Mouse (Mus musculus): ENCODE data around the gene Cfap74. TPM values are rescaled to one million over a fixed set of nuclear protein-coding genes. Genes with fewer than 3 reads are reported as not detected.

Gene Cfap74
- polyA plus RNA-seq, 1 experiment from 2014 or later: 6.4 TPM

Other genes with a start within 250 kb of the Cfap74 start
- gene Ski, start 186.6 kb upstream of the Cfap74 start, polyA plus RNA-seq (2016; fragmentation: Nextera tagmentation; extraction: Ambion mirVana): 12.3 and 14.2 TPM in 2 replicates
- gene Faap20, start 159.4 kb upstream of the Cfap74 start, polyA plus RNA-seq (2016; fragmentation: Nextera tagmentation; extraction: Ambion mirVana): 96.4 and 96.9 TPM in 2 replicates
- gene Prkcz, start 47.8 kb upstream of the Cfap74 start, polyA plus RNA-seq (2016; fragmentation: Nextera tagmentation; extraction: Ambion mirVana): 26.5 and 26.7 TPM in 2 replicates
- not detected in 2 replicates for gene Gabrd, start 11.1 kb upstream of the Cfap74 start, polyA plus RNA-seq (2016; fragmentation: Nextera tagmentation; extraction: Ambion mirVana)
- not detected in 2 replicates for gene Tmem52, start 59.9 kb downstream of the Cfap74 start, polyA plus RNA-seq (2016; fragmentation: Nextera tagmentation; extraction: Ambion mirVana)
- gene Gnb1, start 82.2 kb downstream of the Cfap74 start, polyA plus RNA-seq (2016; fragmentation: Nextera tagmentation; extraction: Ambion mirVana): 667 and 781 TPM in 2 replicates
- gene Nadk, start 153.2 kb downstream of the Cfap74 start, polyA plus RNA-seq (2016; fragmentation: Nextera tagmentation; extraction: Ambion mirVana): 93.5 and 101 TPM in 2 replicates
- 12.9 and 14.1 TPM in 2 replicates for gene Slc35e2, start 192.2 kb downstream of the Cfap74 start, polyA plus RNA-seq (2016; fragmentation: Nextera tagmentation; extraction: Ambion mirVana)
- gene Cdk11b, start 215.7 kb downstream of the Cfap74 start, polyA plus RNA-seq (2016; fragmentation: Nextera tagmentation; extraction: Ambion mirVana): 91.6 and 97.7 TPM in 2 replicates
- not detected in 2 replicates for gene Gm10563, start 236.2 kb downstream of the Cfap74 start, polyA plus RNA-seq (2016; fragmentation: Nextera tagmentation; extraction: Ambion mirVana)
- gene Mmp23, start 244.2 kb downstream of the Cfap74 start, polyA plus RNA-seq (2016; fragmentation: Nextera tagmentation; extraction: Ambion mirVana): 2.2 and 2.4 TPM in 2 replicates

Measured in forebrain, embryonic 12.5 days (tissue).